Mouse (Mus musculus) MEL (cell line): ENCODE data around the gene Sgca. TPM values are rescaled to one million over a fixed set of nuclear protein-coding genes. Genes with fewer than 3 reads are reported as not detected.
A peak's percentile ranks its signal among the peaks of the same experiment; 100 is the strongest.

Source experiments
- DNase-seq: peaks from one replicate; pipeline ENCODE4 v3.0.0; 2011; ENCODE audit warnings: low read depth, low spot score
- H3K27ac ChIP-seq: 2 replicates; pipeline ENCODE4 v1.5.1; 2012; ENCODE audit warnings: low read depth, mild to moderate bottlenecking, control low read depth, low read length, moderate library complexity; ENCODE audit not compliant: control insufficient read depth
- H3K27me3 ChIP-seq, 2 experiments: fragments of 150-350 bp in 1 of 2; sonication (generic) in 1 of 2; 2 replicates each; pipeline ENCODE4 v1.6.1; 2012; ENCODE audit warnings: low read length in 2 of 2, mild to moderate bottlenecking in 2 of 2, improper control_type of control experiment in 1 of 2, moderate library complexity in 1 of 2; ENCODE audit not compliant: insufficient read depth in 2 of 2, control insufficient read depth in 1 of 2
- H3K36me3 ChIP-seq, 2 experiments: 2 replicates each; pipeline ENCODE4 v1.6.1; 2012 to 2014; ENCODE audit warnings: low read length in 2 of 2, improper control_type of control experiment in 1 of 2, inconsistent platforms in 1 of 2, mild to moderate bottlenecking in 1 of 2; ENCODE audit not compliant: insufficient read depth in 2 of 2, control insufficient read depth in 1 of 2
- H3K4me1 ChIP-seq, 2 experiments: fragments of 150-350 bp in 1 of 2; sonication (generic) in 1 of 2; 2 replicates each; pipeline ENCODE4 v1.6.1; 2012; ENCODE audit warnings: low read length in 2 of 2, improper control_type of control experiment in 1 of 2, mild to moderate bottlenecking in 1 of 2; ENCODE audit not compliant: insufficient read depth in 2 of 2, control insufficient read depth in 1 of 2
- H3K4me3 ChIP-seq, 2 experiments: fragments of 150-350 bp in 1 of 2; sonication (generic) in 1 of 2; 2 replicates each; pipeline ENCODE4 v1.5.1; 2012; ENCODE audit warnings: low read depth in 2 of 2, low read length in 2 of 2, mild to moderate bottlenecking in 2 of 2, moderate library complexity in 2 of 2, control low read depth in 1 of 2, improper control_type of control experiment in 1 of 2; ENCODE audit not compliant: control insufficient read depth in 1 of 2, insufficient read depth in 1 of 2
- H3K79me2 ChIP-seq: 2 replicates; pipeline ENCODE4 v1.6.1; 2012; ENCODE audit warnings: mild to moderate bottlenecking, low read length, moderate library complexity; ENCODE audit not compliant: control insufficient read depth, poor library complexity, insufficient read depth
- H3K9ac ChIP-seq: 2 replicates; pipeline ENCODE4 v1.6.1; 2012; ENCODE audit warnings: low read depth, mild to moderate bottlenecking, control low read depth, low read length, moderate library complexity; ENCODE audit not compliant: control insufficient read depth, poor library complexity, severe bottlenecking
- H3K9me3 ChIP-seq: fragments of 150-350 bp; sonication (generic); replicated peaks from 2 replicates; pipeline ENCODE4 v1.6.1; 2012; ENCODE audit warnings: mild to moderate bottlenecking, low read length, improper control_type of control experiment, moderate library complexity; ENCODE audit not compliant: insufficient read depth
- CHD1 ChIP-seq: IDR thresholded peaks from 2 replicates; pipeline ENCODE4 v1.6.1; 2012; ENCODE audit warnings: low read depth, mild to moderate bottlenecking, inconsistent platforms, low read length, improper control_type of control experiment
- E2F4 ChIP-seq: IDR thresholded peaks from 2 replicates; pipeline ENCODE4 v1.6.1; 2011; ENCODE audit warnings: low read depth, low read length, improper control_type of control experiment, borderline replicate concordance
- EP300 ChIP-seq, 2 experiments: IDR thresholded peaks; 2 replicates each; pipeline ENCODE4 v1.6.1; 2011; ENCODE audit warnings: improper control_type of control experiment in 2 of 2, low read length in 2 of 2, low read depth in 1 of 2, mild to moderate bottlenecking in 1 of 2
- GABPA ChIP-seq: IDR thresholded peaks from 2 replicates; pipeline ENCODE4 v1.6.1; 2012; ENCODE audit warnings: low read depth, mild to moderate bottlenecking, inconsistent platforms, low read length, improper control_type of control experiment, moderate library complexity
- HCFC1 ChIP-seq: IDR thresholded peaks from 2 replicates; pipeline ENCODE4 v1.6.1; 2012; ENCODE audit warnings: low read depth, mild to moderate bottlenecking, inconsistent platforms, low read length, improper control_type of control experiment, moderate library complexity
- JUND ChIP-seq: IDR thresholded peaks from 2 replicates; pipeline ENCODE4 v1.6.1; 2011; ENCODE audit warnings: low read depth, mild to moderate bottlenecking, improper control_type of control experiment, low read length
- MEF2A ChIP-seq: IDR thresholded peaks from 2 replicates; pipeline ENCODE4 v1.6.1; 2014; ENCODE audit warnings: low read depth, mild to moderate bottlenecking, inconsistent platforms, low read length, improper control_type of control experiment; ENCODE audit not compliant: poor library complexity, insufficient replicate concordance, severe bottlenecking; ENCODE audit errors: extremely low read depth
- NRF1 ChIP-seq: IDR thresholded peaks from 2 replicates; pipeline ENCODE4 v1.6.1; 2014; ENCODE audit warnings: low read depth, mild to moderate bottlenecking, inconsistent platforms, low read length, improper control_type of control experiment, moderate library complexity; ENCODE audit not compliant: poor library complexity, insufficient read depth, severe bottlenecking
- POLR2A ChIP-seq, 2 experiments: IDR thresholded peaks; 2 replicates each; pipeline ENCODE4 v1.6.1; 2011 to 2012; ENCODE audit warnings: low read length in 2 of 2, mild to moderate bottlenecking in 2 of 2, control low read depth in 1 of 2, improper control_type of control experiment in 1 of 2, low read depth in 1 of 2, moderate library complexity in 1 of 2; ENCODE audit not compliant: control insufficient read depth in 1 of 2, insufficient read depth in 1 of 2, poor library complexity in 1 of 2
- POLR2AphosphoS5 ChIP-seq: IDR thresholded peaks from 2 replicates; pipeline ENCODE4 v1.6.1; 2012; ENCODE audit warnings: low read depth, borderline replicate concordance, mild to moderate bottlenecking, inconsistent platforms, low read length, moderate library complexity, mixed read lengths
- SMC3 ChIP-seq: IDR thresholded peaks from 2 replicates; pipeline ENCODE4 v1.6.1; 2011; ENCODE audit warnings: low read depth, low read length, improper control_type of control experiment
- TAL1 ChIP-seq: IDR thresholded peaks from 2 replicates; pipeline ENCODE4 v1.6.1; 2012; ENCODE audit warnings: mild to moderate bottlenecking, inconsistent platforms, low read length, moderate library complexity, mixed read lengths
- TCF12 ChIP-seq: IDR thresholded peaks from 2 replicates; pipeline ENCODE4 v1.6.1; 2014; ENCODE audit warnings: low read depth, mild to moderate bottlenecking, inconsistent platforms, low read length, improper control_type of control experiment, moderate library complexity
- USF2 ChIP-seq, 2 experiments: IDR thresholded peaks; 2 replicates each; pipeline ENCODE4 v1.6.1; 2011 to 2012; ENCODE audit warnings: improper control_type of control experiment in 2 of 2, low read length in 2 of 2, borderline replicate concordance in 1 of 2, inconsistent platforms in 1 of 2, low read depth in 1 of 2, mild to moderate bottlenecking in 1 of 2; ENCODE audit not compliant: insufficient read depth in 1 of 2
- ZMIZ1 ChIP-seq: IDR thresholded peaks from 2 replicates; pipeline ENCODE4 v1.6.1; 2012; ENCODE audit warnings: low read depth, mild to moderate bottlenecking, inconsistent platforms, low read length, improper control_type of control experiment, moderate library complexity
- polyA plus RNA-seq, 2 experiments: library from polyadenylated mRNA; stranded (reverse) in 1 of 2; unstranded in 1 of 2; fragments of >175 nt in 1 of 2; fragments of >200 nt in 1 of 2; gene quantifications; 2 replicates each; pipeline versions ENCODE4 v1.2.1 to v1.2.4; 2012; ENCODE audit warnings: low replicate concordance in 2 of 2, low read depth in 1 of 2; ENCODE audit not compliant: insufficient read length in 2 of 2, insufficient read depth in 1 of 2, missing spikeins in 1 of 2
- total RNA-seq: library from RNA; depleted of rRNA; stranded (reverse); fragments of 300-350 nt; gene quantifications from 2 replicates; pipeline ENCODE4 v1.2.3, GENCODE M21; 2012; rRNA removed

The Sgca gene
- total RNA-seq, result not detected in 2 replicates
- not detected for polyA plus RNA-seq

GRCm38 (mm10) chr11:94976199-94976598 is at the start of gene Sgca:
TSS of gene Sgca (minus strand) at chr11:94976327.
- H3K79me2 ChIP-seq, result no peaks in the 10 kb centered on the region
- no peaks in the 10 kb centered on the region for H3K9me3 ChIP-seq
- H3K4me1 ChIP-seq, result peaks cover 2 to 8% of the 10 kb centered on the region in 2 experiments; a peak in 3 of 4 replicates
- H3K27ac ChIP-seq, result no peak within 1 kb of the TSS
- no peaks in the 10 kb centered on the region for H3K27me3 ChIP-seq
- H3K9ac ChIP-seq, result no peak within 1 kb of the TSS
- DNase-seq, result no peak
- H3K4me3 ChIP-seq, result no peak within 1 kb of the TSS
- TF ChIP-seq USF2 (IDR thresholded peaks at IDR 0.05; ENCODE audit: borderline replicate concordance in 1 of 2, insufficient read depth in 1 of 2, low read depth in 1 of 2, low read length in 2 of 2), result no peak
- TF ChIP-seq ZMIZ1, result no peak
- TF ChIP-seq JUND, result no peak
- TF ChIP-seq HCFC1, result no peak
- TF ChIP-seq SMC3, result no peak
- no peak for TF ChIP-seq TAL1
- no peak for TF ChIP-seq GABPA
- no peak for TF ChIP-seq EP300 (IDR thresholded peaks at IDR 0.05; ENCODE audit: low read depth in 1 of 2, low read length in 2 of 2)
- TF ChIP-seq E2F4, result no peak
- TF ChIP-seq POLR2A (IDR thresholded peaks at IDR 0.05; ENCODE audit: control insufficient read depth in 1 of 2, insufficient read depth in 1 of 2, low read depth in 1 of 2, low read length in 2 of 2, poor library complexity in 1 of 2), result no peak
- no peak for TF ChIP-seq MEF2A
- no peak for TF ChIP-seq CHD1
- TF ChIP-seq TCF12, result no peak
- TF ChIP-seq, all 39 proteins: peak for 0
- H3K36me3 ChIP-seq, result peaks cover 0 to 11% of the 10 kb centered on the region in 2 experiments; a peak in 2 of 4 replicates

DNA sequence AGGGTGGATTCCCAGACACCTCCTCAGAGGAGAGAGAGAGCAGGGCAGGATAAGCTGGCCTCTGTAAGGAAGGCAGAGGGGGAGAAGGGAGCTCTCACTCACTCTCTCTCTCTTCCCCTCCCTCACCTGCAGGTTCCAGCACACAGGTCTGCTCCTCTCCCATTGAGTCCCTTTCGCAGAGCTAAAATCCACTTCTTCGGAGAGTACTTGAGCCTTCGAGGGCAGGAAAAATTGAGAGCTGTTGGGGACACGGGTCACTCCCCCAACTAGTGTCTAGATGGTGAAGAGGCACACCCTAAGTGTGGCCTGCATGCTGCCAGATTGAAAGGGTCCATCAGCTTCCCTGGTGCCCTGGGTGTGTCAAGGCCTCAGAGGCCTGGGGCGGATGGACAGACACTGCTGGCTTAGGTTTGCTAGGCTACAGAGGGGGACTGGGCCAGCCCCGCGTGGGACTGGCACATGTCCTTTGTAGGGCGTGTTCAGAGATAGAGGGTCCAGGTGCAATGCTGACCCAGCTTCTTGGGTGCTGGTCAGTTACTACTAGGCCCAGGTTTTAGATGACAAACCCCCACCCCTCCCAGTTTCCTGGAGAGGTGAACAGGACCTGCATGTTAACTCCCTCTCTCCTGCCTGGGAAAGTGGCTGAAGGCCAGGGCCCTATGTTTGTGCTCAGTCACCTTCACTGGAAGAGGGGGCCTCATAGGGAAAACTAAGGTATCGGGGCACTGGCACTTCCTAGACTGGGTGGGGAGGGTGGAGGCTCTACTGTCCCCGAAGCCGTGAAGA is 49.3 kb upstream of the Sgca start:
- H3K79me2 ChIP-seq, result no peaks in the 10 kb centered on the region
- no peak overlapping the region for H3K27ac ChIP-seq
- DNase-seq, result no peak
- H3K4me3 ChIP-seq, result no peak overlapping the region
- no peak overlapping the region for H3K9ac ChIP-seq
- peaks cover 0 to 2% of the 10 kb centered on the region in 2 experiments; a peak in 1 of 4 replicates for H3K36me3 ChIP-seq
- no peaks in the 10 kb centered on the region for H3K27me3 ChIP-seq
- TF ChIP-seq POLR2AphosphoS5, result 0 out of 2 replicates have a peak, but pooled peaks have one; percentile 66
- TF ChIP-seq NRF1, result no peak
- H3K9me3 ChIP-seq, result no peaks in the 10 kb centered on the region
- no peaks in the 10 kb centered on the region for H3K4me1 ChIP-seq
